ENCODE assay signal across 10 mouse cellular contexts in genomic region chr10:13968989-13969388, GRCm38 (mm10). TPM values are rescaled to one million over a fixed set of nuclear protein-coding genes. Genes with fewer than 3 reads are reported as not detected.
A peak's percentile ranks its signal among the peaks of the same experiment; 100 is the strongest.
DNase-seq lines count a peak whose midpoint lies in the region; ATAC-seq and TF ChIP-seq lines count a peak whose summit lies in the region.
"Had no signal": no experiment of that assay in that cellular context is flagged by ENCODE, and none has a peak within 500 bp of the region (broad histone marks: within the 10 kb centered on the region; RNA-seq: fewer than 3 reads in every experiment).

No protein-coding gene starts in this region.

- H3K4me2 ChIP-seq in forebrain, embryonic 14.5 days (ENCODE audit: low read length), result peak overlapping the region; percentile 99
- H3K4me2 ChIP-seq in forebrain, embryonic 12.5 days, result no peak overlapping the region
- peak overlapping the region; percentile 99 for H3K4me2 ChIP-seq in forebrain, postnatal 0 days (ENCODE audit: low read depth)

- WGBS in forebrain, embryonic 14.5 days, result 20% methylated on average over 8 of the region's 8 CpGs
- 21% methylated on average over 8 of the region's 8 CpGs for WGBS in forebrain, embryonic 12.5 days
- WGBS in forebrain, postnatal 0 days, result 18% methylated on average over 8 of the region's 8 CpGs

- no peaks in the 10 kb centered on the region; the same call in 1 of the 2 replicates for H3K27me3 ChIP-seq in forebrain, embryonic 14.5 days (replicated peaks; ENCODE audit: control insufficient read depth, insufficient read depth, low read length)
- H3K27me3 ChIP-seq in forebrain, embryonic 12.5 days, result no peaks in the 10 kb centered on the region
- H3K27me3 ChIP-seq in forebrain, postnatal 0 days (ENCODE audit: insufficient read depth, low read length), result no peaks in the 10 kb centered on the region
- H3K27me3 ChIP-seq: lung, embryonic 15.5 days had no signal

- TF ChIP-seq CTCF in forebrain, postnatal 0 days (IDR thresholded peaks at IDR 0.05; ENCODE audit: low read depth), result peak; percentile 64

- ATAC-seq in forebrain, embryonic 14.5 days, result no peak
- no peak for ATAC-seq in forebrain, embryonic 12.5 days (ENCODE audit: low FRiP score)
- no peak for ATAC-seq in forebrain, postnatal 0 days

- no peak overlapping the region for H3K9ac ChIP-seq in forebrain, embryonic 14.5 days (ENCODE audit: low read length)
- H3K9ac ChIP-seq in forebrain, embryonic 12.5 days, result no peak overlapping the region
- peak overlapping the region; percentile 29; the same call in 1 of the 2 replicates for H3K9ac ChIP-seq in forebrain, postnatal 0 days
- H3K9ac ChIP-seq: lung, embryonic 15.5 days had no signal

- H3K36me3 ChIP-seq in forebrain, embryonic 14.5 days (ENCODE audit: control insufficient read depth, insufficient read depth, low read length), result no peaks in the 10 kb centered on the region
- no peaks in the 10 kb centered on the region for H3K36me3 ChIP-seq in forebrain, embryonic 12.5 days (replicated peaks)
- H3K36me3 ChIP-seq in forebrain, postnatal 0 days (ENCODE audit: insufficient read depth), result no peaks in the 10 kb centered on the region
- H3K36me3 ChIP-seq: G1E; lung, embryonic 15.5 days had no signal

- H3K4me1 ChIP-seq in forebrain, embryonic 14.5 days (ENCODE audit: control insufficient read depth, insufficient read depth, low read length), result peaks cover 5% of the 10 kb centered on the region; the same call in 1 of the 2 replicates
- H3K4me1 ChIP-seq in forebrain, embryonic 12.5 days, result peaks cover 6% of the 10 kb centered on the region
- H3K4me1 ChIP-seq in forebrain, postnatal 0 days (ENCODE audit: insufficient read depth), result peaks cover 4% of the 10 kb centered on the region; the same call in 1 of the 2 replicates

- H3K9me3 ChIP-seq in forebrain, embryonic 14.5 days (replicated peaks; ENCODE audit: control insufficient read depth, low read length), result no peaks in the 10 kb centered on the region
- no peaks in the 10 kb centered on the region for H3K9me3 ChIP-seq in forebrain, embryonic 12.5 days
- H3K9me3 ChIP-seq in forebrain, postnatal 0 days (ENCODE audit: low read length), result no peaks in the 10 kb centered on the region
- H3K9me3 ChIP-seq: lung, embryonic 15.5 days had no signal

- peak; percentile 50 for DNase-seq in forebrain, embryonic 14.5 days (ENCODE audit: low spot score)
- DNase-seq in right cerebral cortex, adult 18-20 months, result peak; percentile 20
- no peak for DNase-seq in right cerebral cortex, postnatal 25 days
- peak; percentile 44 for DNase-seq in forebrain, postnatal 0 days
- peak; percentile 73 for DNase-seq in mesoderm, embryonic 11.5 days (ENCODE audit: low read depth, low spot score)
- no peak for DNase-seq in right cerebral cortex, postnatal 4 days
- DNase-seq in thymus, postnatal 4 days, result no peak

- no peak overlapping the region for H3K4me3 ChIP-seq in forebrain, embryonic 14.5 days (ENCODE audit: low read depth, low read length)
- no peak overlapping the region for H3K4me3 ChIP-seq in forebrain, embryonic 12.5 days (replicated peaks)
- H3K4me3 ChIP-seq in forebrain, postnatal 0 days (ENCODE audit: low read depth, low read length), result peak overlapping the region; percentile 90

- H3K27ac ChIP-seq in forebrain, embryonic 14.5 days (ENCODE audit: low read depth, low read length), result no peak overlapping the region
- H3K27ac ChIP-seq in forebrain, embryonic 12.5 days, result no peak overlapping the region
- H3K27ac ChIP-seq in forebrain, postnatal 0 days (ENCODE audit: low read depth, low read length), result peak overlapping the region; percentile 30; the same call in 1 of the 2 replicates
- H3K27ac ChIP-seq: lung, embryonic 15.5 days had no signal

RNA-seq across cellular contexts. Expression of gene Hivep2, which starts 3.1 kb away (rescaled TPM):
- polyA plus RNA-seq in forebrain, embryonic 14.5 days (2014; fragmentation: Nextera tagmentation; extraction: Ambion mirVana), result 21.1 and 36.8 TPM in 2 replicates
- polyA plus RNA-seq in forebrain, embryonic 12.5 days (2016; fragmentation: Nextera tagmentation; extraction: Ambion mirVana), result 4.5 and 5.2 TPM in 2 replicates
- 55.4 and 66.6 TPM in 2 replicates for total RNA-seq in forebrain, postnatal 0 days (2014; rRNA removed)
- 17.8 and 22.9 TPM in 2 replicates for polyA plus RNA-seq in forebrain, postnatal 0 days (2015; fragmentation: Nextera tagmentation; extraction: Ambion mirVana)
- polyA plus RNA-seq: G1E had no signal

Comparison
In these comparisons a context has a peak if more than half of its experiments do, and no peak if none do; other contexts are left out.
1. DNase-seq: peak in forebrain, embryonic 14.5 days (single experiment), right cerebral cortex, adult 18-20 months (single experiment), forebrain, postnatal 0 days (single experiment) and mesoderm, embryonic 11.5 days (single experiment); none in right cerebral cortex, postnatal 25 days (single experiment), right cerebral cortex, postnatal 4 days (single experiment) and thymus, postnatal 4 days (single experiment).